Mouse (Mus musculus) kidney, postnatal 10 days (tissue): Measurements from ENCODE around the gene Gm7978.
"Not testable (repeated sequence)": the region's sequence is repeated elsewhere in the genome, so short reads cannot be mapped to it uniquely, and the experiment has no call there.

Source experiments
- DNase-seq: peaks from one replicate; pipeline ENCODE4 v3.0.0; 2021; ENCODE audit warnings: mixed read lengths

The Gm7978 gene

GRCm38 (mm10) chr5:95736073-95736472 lies at the start of gene Gm7978:
TSS of gene Gm7978 (minus strand) at chr5:95736173.
- not testable (repeated sequence) for DNase-seq

GRCm38 (mm10) chr5:95775690-95776089 lies 39.7 kb upstream of the Gm7978 start, which contains the start of gene E330014E10Rik:
TSS of gene E330014E10Rik (plus strand) at chr5:95775990.
- DNase-seq: not testable (repeated sequence)

DNA sequence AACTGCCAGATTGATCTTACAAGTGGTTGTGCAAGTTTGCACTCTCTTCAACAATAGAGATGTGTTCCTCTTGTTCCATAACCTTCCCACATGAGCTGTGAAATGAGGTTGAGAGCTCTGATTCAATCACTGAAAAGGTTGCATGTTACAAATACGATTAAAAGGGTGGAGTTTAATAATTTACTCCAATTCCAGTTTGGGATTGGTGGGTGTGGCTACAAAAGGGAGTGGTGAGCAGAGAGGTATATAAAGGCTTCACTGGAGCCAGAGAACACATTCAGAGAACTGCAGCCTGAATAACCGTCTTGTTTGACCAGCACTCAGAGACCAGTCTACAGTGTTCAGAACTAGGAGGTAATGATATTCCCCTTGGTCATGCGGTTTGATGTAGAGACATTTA lies 5.7 kb upstream of the Gm7978 start, which contains the start of gene Gm7982:
Gene Gm7982, plus strand, starts transcription at position 301 of the 400 bp plus-strand sequence.
- not testable (repeated sequence) for DNase-seq
